Mouse (Mus musculus) thymus, adult 2 months (tissue): Measurements from ENCODE around the gene Eif2b5. TPM values are rescaled to one million over a fixed set of nuclear protein-coding genes. Genes with fewer than 3 reads are reported as not detected.

Experiments
- DNase-seq: peaks from one replicate; pipeline ENCODE4 v3.0.0; 2021
- H3K27ac ChIP-seq: fragments of 200-500 bp; 2 replicates; pipeline ENCODE4 v1.5.1; 2012; ENCODE audit warnings: low read length, control low read depth; ENCODE audit not compliant: control insufficient read depth, insufficient read depth
- H3K27me3 ChIP-seq: fragments of 200-500 bp; 2 replicates; pipeline ENCODE4 v1.6.1; 2012; ENCODE audit warnings: mild to moderate bottlenecking, low read length, moderate library complexity, mixed read lengths; ENCODE audit not compliant: control insufficient read depth, insufficient read depth
- H3K36me3 ChIP-seq: fragments of 200-500 bp; 2 replicates; pipeline ENCODE4 v1.6.1; 2012; ENCODE audit warnings: mild to moderate bottlenecking, low read length, moderate library complexity; ENCODE audit not compliant: control insufficient read depth, insufficient read depth
- H3K4me1 ChIP-seq: fragments of 200-500 bp; replicated peaks from 2 replicates; pipeline ENCODE4 v1.6.1; 2012; ENCODE audit warnings: low read length; ENCODE audit not compliant: control insufficient read depth, insufficient read depth
- H3K4me3 ChIP-seq: fragments of 200-500 bp; 2 replicates; pipeline ENCODE4 v1.5.1; 2012; ENCODE audit warnings: mild to moderate bottlenecking, low read length, control low read depth, moderate library complexity; ENCODE audit not compliant: control insufficient read depth, insufficient read depth
- CTCF ChIP-seq: fragments of 200-500 bp; IDR thresholded peaks from 2 replicates; pipeline ENCODE4 v1.5.1; 2012; ENCODE audit warnings: mild to moderate bottlenecking, control low read depth, low read length, moderate library complexity, borderline replicate concordance; ENCODE audit not compliant: control insufficient read depth, poor library complexity, insufficient read depth; ENCODE audit errors: extremely low read depth
- POLR2A ChIP-seq: fragments of 200-500 bp; IDR thresholded peaks from 2 replicates; pipeline ENCODE4 v1.6.1; 2012; ENCODE audit warnings: mild to moderate bottlenecking, low read length, control low read depth, moderate library complexity; ENCODE audit not compliant: control insufficient read depth, poor library complexity, insufficient read depth; ENCODE audit errors: extremely low read depth
- WGBS: fragments of 180-500 bp; shearing (Covaris S2); methylation state at CpG from one replicate; pipeline ENCODE4 v1.1.7; 2018; 5-methylcytosine and 5-hydroxymethylcytosine counted together
- polyA plus RNA-seq: library from polyadenylated mRNA; depleted of rRNA; stranded (reverse); fragments of >200 nt; gene quantifications from 2 replicates; pipeline ENCODE4 v1.2.3, GENCODE M21; 2012

The Eif2b5 gene
- polyA plus RNA-seq, 1 experiment = 40.7 TPM

- no peak for TF ChIP-seq POLR2A
- TF ChIP-seq CTCF = no peak
- 100% methylated on average over 1 of the region's 1 CpGs for WGBS
- no peak overlapping the region for H3K27ac ChIP-seq
- H3K4me1 ChIP-seq = no peaks in the 10 kb centered on the region
- H3K4me3 ChIP-seq = no peak overlapping the region
- no peaks in the 10 kb centered on the region for H3K36me3 ChIP-seq
- H3K27me3 ChIP-seq = no peaks in the 10 kb centered on the region
- no peak for DNase-seq
Observed at GRCm38 (mm10) chr16:20471686-20472085, 26.9 kb upstream of the Eif2b5 start.

GRCm38 (mm10) chr16:20473748-20474147, 24.9 kb upstream of the Eif2b5 start:
- TF ChIP-seq POLR2A = no peak
- no peak for TF ChIP-seq CTCF
- no peaks in the 10 kb centered on the region for H3K4me1 ChIP-seq
- no peaks in the 10 kb centered on the region for H3K36me3 ChIP-seq
- 93% methylated on average over 1 of the region's 1 CpGs for WGBS
- no peak for DNase-seq
- H3K27ac ChIP-seq = no peak overlapping the region
- no peaks in the 10 kb centered on the region for H3K27me3 ChIP-seq
- H3K4me3 ChIP-seq = no peak overlapping the region

- Histone ChIP-seq H3K36me3 (no peaks in the 10 kb centered on the region), H3K4me1 (no peaks in the 10 kb centered on the region), H3K27me3 (no peaks in the 10 kb centered on the region), H3K27ac (no peak overlapping the region), H3K4me3 (no peak overlapping the region)
- no peak for TF ChIP-seq POLR2A
- TF ChIP-seq CTCF = no peak
- 98% methylated on average over 8 of the region's 8 CpGs for WGBS
- no peak for DNase-seq
Observed at GRCm38 (mm10) chr16:20474211-20474610, 24.4 kb upstream of the Eif2b5 start.

- Histone ChIP-seq H3K27me3 (no peaks in the 10 kb centered on the region), H3K4me1 (0 out of 2 replicates have a peak, but pooled peaks cover under 1% of the 10 kb centered on the region), H3K4me3 (no peak overlapping the region), H3K36me3 (no peaks in the 10 kb centered on the region), H3K27ac (no peak overlapping the region)
- DNase-seq = no peak
- TF ChIP-seq CTCF = no peak
- no peak for TF ChIP-seq POLR2A
- WGBS = 88% methylated on average over 6 of the region's 6 CpGs
Observed at GRCm38 (mm10) chr16:20474786-20475185, 23.8 kb upstream of the Eif2b5 start.

- 91% methylated on average over 1 of the region's 1 CpGs for WGBS
- H3K36me3 ChIP-seq = no peaks in the 10 kb centered on the region
- H3K4me1 ChIP-seq = 0 out of 2 replicates have a peak, but pooled peaks cover 2% of the 10 kb centered on the region
- H3K4me3 ChIP-seq = no peak overlapping the region
- no peak for TF ChIP-seq POLR2A
- no peak for TF ChIP-seq CTCF
- no peaks in the 10 kb centered on the region for H3K27me3 ChIP-seq
- no peak for DNase-seq
- no peak overlapping the region for H3K27ac ChIP-seq
Observed at GRCm38 (mm10) chr16:20475335-20475734, 23.3 kb upstream of the Eif2b5 start.

GRCm38 (mm10) chr16:20476857-20477256, 21.8 kb upstream of the Eif2b5 start:
- H3K4me1 ChIP-seq = 0 out of 2 replicates have a peak, but pooled peaks cover 2% of the 10 kb centered on the region
- no peaks in the 10 kb centered on the region for H3K27me3 ChIP-seq
- WGBS = 93% methylated on average over 1 of the region's 1 CpGs
- no peak overlapping the region for H3K4me3 ChIP-seq
- no peak for TF ChIP-seq CTCF
- no peak for TF ChIP-seq POLR2A
- H3K36me3 ChIP-seq = no peaks in the 10 kb centered on the region
- no peak overlapping the region for H3K27ac ChIP-seq
- no peak for DNase-seq

- no peak for DNase-seq
- H3K27ac ChIP-seq = no peak overlapping the region
Observed at GRCm38 (mm10) chr16:20477270-20477669, 21.3 kb upstream of the Eif2b5 start.

More at GRCm38 (mm10) chr16:20477270-20477669, 21.3 kb upstream of the Eif2b5 start:
- no peaks in the 10 kb centered on the region for H3K27me3 ChIP-seq
- H3K4me3 ChIP-seq = no peak overlapping the region
- 87% methylated on average over 3 of the region's 3 CpGs for WGBS
- no peaks in the 10 kb centered on the region for H3K36me3 ChIP-seq
- TF ChIP-seq POLR2A (no peak), CTCF (no peak)
- 0 out of 2 replicates have a peak, but pooled peaks cover 2% of the 10 kb centered on the region for H3K4me1 ChIP-seq
